Mouse (Mus musculus) liver, adult 2 months (tissue): ENCODE data around the gene Hddc3. TPM values are rescaled to one million over a fixed set of nuclear protein-coding genes. Genes with fewer than 3 reads are reported as not detected.
A peak's percentile ranks its signal among the peaks of the same experiment; 100 is the strongest.

Experiments used
- DNase-seq: peaks from one replicate; pipeline ENCODE4 v3.0.0-alpha.2; 2011; ENCODE audit warnings: low read depth, low spot score; ENCODE audit errors: extremely low read depth
- H3K27ac ChIP-seq: fragments of 200-500 bp; replicated peaks from 2 replicates; pipeline ENCODE4 v1.5.1; 2012; ENCODE audit warnings: low read depth, mild to moderate bottlenecking, control low read depth, inconsistent platforms, low read length; ENCODE audit not compliant: insufficient read depth
- H3K27me3 ChIP-seq: fragments of 200-500 bp; 2 replicates; pipeline ENCODE4 v1.6.1; 2012; ENCODE audit warnings: mild to moderate bottlenecking, moderate library complexity, low read length, inconsistent platforms; ENCODE audit not compliant: control insufficient read depth, insufficient read depth
- H3K36me3 ChIP-seq: fragments of 200-500 bp; 2 replicates; pipeline ENCODE4 v1.6.1; 2012; ENCODE audit warnings: low read length, inconsistent platforms; ENCODE audit not compliant: control insufficient read depth, insufficient read depth
- H3K4me1 ChIP-seq: fragments of 200-500 bp; 2 replicates; pipeline ENCODE4 v1.6.1; 2011; ENCODE audit warnings: low read length; ENCODE audit not compliant: control insufficient read depth, insufficient read depth
- H3K4me3 ChIP-seq: fragments of 200-500 bp; 2 replicates; pipeline ENCODE4 v1.5.1; 2011; ENCODE audit warnings: low read depth, mild to moderate bottlenecking, control low read depth, low read length, moderate library complexity; ENCODE audit not compliant: insufficient read depth
- H3K79me2 ChIP-seq: fragments of 200-500 bp; 2 replicates; pipeline ENCODE4 v1.6.1; 2012; ENCODE audit warnings: inconsistent platforms, mild to moderate bottlenecking, low read length, moderate library complexity; ENCODE audit not compliant: control insufficient read depth, insufficient read depth
- H3K9ac ChIP-seq: fragments of 200-500 bp; 2 replicates; pipeline ENCODE4 v1.6.1; 2012; ENCODE audit warnings: low read depth, mild to moderate bottlenecking, control low read depth, inconsistent platforms, low read length
- CTCF ChIP-seq: fragments of 200-500 bp; IDR thresholded peaks from 2 replicates; pipeline ENCODE4 v1.5.1; 2011; ENCODE audit warnings: low read depth, low read length, control low read depth
- POLR2A ChIP-seq: fragments of 200-500 bp; IDR thresholded peaks from 2 replicates; pipeline ENCODE4 v1.6.1; 2011; ENCODE audit warnings: low read length, control low read depth; ENCODE audit not compliant: insufficient read depth; ENCODE audit errors: extremely low read depth
- WGBS: fragments of 180-500 bp; shearing (Covaris S2); methylation state at CpG from one replicate; pipeline ENCODE4 v1.1.7; 2018; 5-methylcytosine and 5-hydroxymethylcytosine counted together
- polyA plus RNA-seq: library from polyadenylated mRNA; depleted of rRNA; stranded (reverse); fragments of >200 nt; gene quantifications from 2 replicates; pipeline ENCODE4 v1.2.3, GENCODE M21; 2012
- total RNA-seq: library from RNA; depleted of rRNA; stranded (reverse); fragments of >200 nt; gene quantifications from 2 replicates; pipeline ENCODE4 v1.2.3, GENCODE M21; 2014

The Hddc3 gene
- total and polyA plus RNA-seq, 2 experiments: 8.7 to 28.3 TPM

DNA sequence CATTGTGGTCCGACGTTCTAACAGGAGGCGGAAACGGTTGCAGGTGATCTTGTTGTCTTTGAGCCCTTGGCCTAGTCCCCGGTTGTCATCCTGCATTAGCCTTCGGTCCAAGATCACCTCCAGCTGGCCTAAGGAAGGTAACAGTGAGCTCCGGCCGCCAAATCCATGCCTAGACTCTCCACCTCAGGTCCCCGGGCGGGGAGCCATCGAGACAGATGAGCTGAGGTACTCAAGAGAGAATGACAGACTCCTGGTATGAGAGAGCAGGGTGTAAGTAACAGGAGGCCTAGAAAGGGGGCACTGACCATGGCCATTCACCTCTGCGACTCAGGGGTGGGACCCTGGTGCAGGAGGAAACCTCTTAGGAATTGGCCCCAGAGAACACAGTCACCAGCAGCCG is 13.4 kb downstream of the Hddc3 start:
- peaks cover 5% of the 10 kb centered on the region; the same call in 1 of the 2 replicates for H3K36me3 ChIP-seq
- H3K4me1 ChIP-seq: no peaks in the 10 kb centered on the region
- no peak for DNase-seq
- H3K27ac ChIP-seq: no peak overlapping the region
- no peak for TF ChIP-seq POLR2A
- no peaks in the 10 kb centered on the region for H3K27me3 ChIP-seq
- H3K79me2 ChIP-seq: no peaks in the 10 kb centered on the region
- 96% methylated on average over 13 of the region's 13 CpGs for WGBS
- H3K4me3 ChIP-seq: no peak overlapping the region
- H3K9ac ChIP-seq: no peak overlapping the region

DNA sequence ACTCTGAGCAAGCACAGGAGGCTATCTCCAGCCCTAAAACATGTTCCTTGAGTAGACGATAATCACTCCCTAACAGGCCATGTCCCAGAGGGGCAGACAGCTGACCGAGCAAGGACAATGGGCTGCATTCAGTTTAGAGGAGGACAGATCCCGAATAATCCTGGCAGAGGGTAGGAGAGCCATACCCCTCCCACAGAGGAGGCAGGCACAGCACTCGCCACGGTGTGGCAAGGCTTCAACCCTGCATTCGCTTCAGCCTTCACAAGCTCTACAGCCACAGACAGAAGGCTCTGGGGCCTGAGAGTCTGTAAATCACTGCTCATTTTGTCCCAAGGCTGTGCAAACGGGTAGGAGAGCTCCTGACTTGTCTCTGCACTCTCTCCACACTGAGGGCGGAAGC is 14.3 kb downstream of the Hddc3 start:
- DNase-seq: no peak
- 86% methylated on average over 8 of the region's 8 CpGs for WGBS
- H3K27me3 ChIP-seq: no peaks in the 10 kb centered on the region
- TF ChIP-seq POLR2A (no peak), CTCF (no peak)
- peaks cover 6% of the 10 kb centered on the region; the same call in 1 of the 2 replicates for H3K36me3 ChIP-seq
- H3K9ac ChIP-seq: no peak overlapping the region
- no peak overlapping the region for H3K27ac ChIP-seq
- H3K79me2 ChIP-seq: no peaks in the 10 kb centered on the region
- no peaks in the 10 kb centered on the region for H3K4me1 ChIP-seq
- no peak overlapping the region for H3K4me3 ChIP-seq

DNA sequence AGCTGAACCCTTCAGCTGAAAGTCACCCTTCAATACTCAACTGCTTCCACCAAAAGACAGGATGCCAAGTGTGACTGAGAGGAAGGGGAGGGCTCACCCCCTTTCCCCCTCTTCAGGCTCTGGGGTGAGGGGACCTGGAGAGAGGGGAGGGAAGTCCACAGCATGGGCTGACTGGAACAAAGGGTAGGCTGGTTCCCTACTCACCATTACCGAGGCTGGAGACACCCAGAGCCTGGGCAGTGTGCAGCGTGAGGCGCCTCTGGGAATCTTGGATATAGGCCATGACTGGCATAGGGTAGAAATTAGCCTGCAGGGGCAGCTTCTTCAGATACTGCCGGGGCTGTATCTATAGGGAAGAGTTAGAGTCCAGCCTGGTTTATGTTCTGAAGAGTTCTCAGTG is 15.1 kb downstream of the Hddc3 start:
- no peak for DNase-seq
- peaks cover 6% of the 10 kb centered on the region; the same call in 1 of the 2 replicates for H3K36me3 ChIP-seq
- H3K4me3 ChIP-seq: no peak overlapping the region
- WGBS: 81% methylated on average over 4 of the region's 4 CpGs
- no peaks in the 10 kb centered on the region for H3K27me3 ChIP-seq
- no peaks in the 10 kb centered on the region for H3K4me1 ChIP-seq
- H3K27ac ChIP-seq: no peak overlapping the region
- TF ChIP-seq POLR2A: no peak
- no peak for TF ChIP-seq CTCF
- H3K9ac ChIP-seq: no peak overlapping the region
- H3K79me2 ChIP-seq: no peaks in the 10 kb centered on the region

DNA sequence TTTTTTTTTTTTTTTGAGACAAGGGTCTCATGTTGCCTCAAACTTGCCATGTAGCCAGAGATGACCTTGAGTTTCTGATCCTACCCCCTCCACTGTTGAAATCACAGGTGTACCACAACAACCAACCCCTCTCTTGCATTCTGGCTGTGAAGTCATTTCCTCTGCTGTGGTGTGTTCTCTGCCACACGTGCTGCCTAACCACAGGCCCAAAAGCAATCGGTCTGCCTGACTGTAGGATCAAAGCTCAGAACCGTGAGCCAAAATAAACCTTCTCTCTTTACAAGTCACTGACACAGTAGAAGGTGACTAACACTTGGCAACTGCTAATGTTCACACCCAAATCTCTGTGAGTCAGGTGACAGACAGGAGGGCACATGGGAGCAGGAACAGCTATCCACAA is 17.5 kb downstream of the Hddc3 start:
- H3K36me3 ChIP-seq: peaks cover 6% of the 10 kb centered on the region; the same call in 1 of the 2 replicates
- no peaks in the 10 kb centered on the region for H3K27me3 ChIP-seq
- DNase-seq: peak; percentile 69
- TF ChIP-seq POLR2A (no peak), CTCF (no peak)
- H3K4me3 ChIP-seq: no peak overlapping the region
- no peaks in the 10 kb centered on the region for H3K4me1 ChIP-seq
- WGBS: 20% methylated on average over 3 of the region's 3 CpGs
- no peak overlapping the region for H3K9ac ChIP-seq
- H3K79me2 ChIP-seq: no peaks in the 10 kb centered on the region
- no peak overlapping the region for H3K27ac ChIP-seq

DNA sequence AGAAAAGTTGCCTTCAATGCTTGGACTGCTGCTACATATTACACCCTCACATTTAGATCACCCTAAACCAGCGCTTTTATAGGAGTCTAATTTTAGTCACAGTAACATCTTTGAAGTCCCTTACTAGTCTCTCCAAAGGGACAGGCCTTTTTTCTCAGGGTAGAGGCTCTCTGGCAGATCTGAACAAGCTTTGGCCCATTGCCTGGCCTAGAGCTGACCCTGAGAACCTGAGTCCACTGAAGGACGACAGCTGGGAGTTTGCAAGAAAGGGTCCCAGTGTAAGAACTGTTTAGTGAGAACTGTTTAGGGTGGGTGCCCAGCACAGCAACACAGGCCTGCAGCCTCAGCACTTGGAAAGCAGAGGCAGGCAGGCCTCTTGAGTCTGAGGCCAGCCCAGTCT is 22.9 kb downstream of the Hddc3 start:
- Histone ChIP-seq H3K4me1 (peaks cover 6% of the 10 kb centered on the region), H3K9ac (no peak overlapping the region), H3K27me3 (no peaks in the 10 kb centered on the region), H3K4me3 (no peak overlapping the region), H3K27ac (no peak overlapping the region), H3K79me2 (no peaks in the 10 kb centered on the region), H3K36me3 (peaks cover 6% of the 10 kb centered on the region; the same call in 1 of the 2 replicates)
- 73% methylated on average over 2 of the region's 2 CpGs for WGBS
- no peak for DNase-seq
- TF ChIP-seq CTCF: no peak
- TF ChIP-seq POLR2A: no peak

DNA sequence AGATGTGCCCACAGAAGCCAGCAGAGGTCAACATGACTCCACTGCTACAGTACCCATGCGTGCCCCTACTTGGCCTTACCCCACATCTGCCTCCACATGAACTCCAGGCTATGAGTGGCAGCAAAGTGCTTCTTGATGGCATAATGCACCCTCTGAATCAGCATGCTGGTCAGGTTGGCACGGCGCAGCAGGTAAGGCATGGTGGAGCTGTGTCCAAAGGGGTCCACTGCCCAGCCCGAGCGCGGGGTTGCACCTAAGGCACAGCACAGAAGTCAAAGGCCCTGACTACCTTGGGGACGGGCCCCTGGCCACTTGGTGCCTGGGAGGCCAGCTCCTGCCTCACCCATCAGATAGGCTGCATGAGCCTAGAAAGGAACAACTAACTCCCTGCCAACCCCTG is 24.3 kb downstream of the Hddc3 start:
- H3K9ac ChIP-seq: no peak overlapping the region
- peaks cover 4% of the 10 kb centered on the region; the same call in 1 of the 2 replicates for H3K36me3 ChIP-seq
- WGBS: over 99% methylated on average over 7 of the region's 7 CpGs
- DNase-seq: no peak
- H3K27ac ChIP-seq: no peak overlapping the region
- peaks cover 6% of the 10 kb centered on the region for H3K4me1 ChIP-seq
- no peaks in the 10 kb centered on the region for H3K79me2 ChIP-seq
- TF ChIP-seq POLR2A: no peak
- no peak for TF ChIP-seq CTCF
- no peak overlapping the region for H3K4me3 ChIP-seq
- H3K27me3 ChIP-seq: no peaks in the 10 kb centered on the region
